Mouse (Mus musculus): Measurements from ENCODE around the gene Zc2hc1b.

Zc2hc1b gene

GRCm38 (mm10) chr10:13177973-13178624 is at the start of gene Zc2hc1b:
TSS of gene Zc2hc1b (minus strand) at chr10:13178023.
- DNase-seq (ENCODE audit: low read depth, low spot score) = no peak

- DNase-seq (ENCODE audit: low read depth, low spot score) = no peak
Measured at GRCm38 (mm10) chr10:13225377-13226063, 47.7 kb upstream of the Zc2hc1b start.

GRCm38 (mm10) chr10:13222135-13222534 is 44.3 kb upstream of the Zc2hc1b start:
- no peak for DNase-seq (ENCODE audit: low read depth, low spot score)

- no peak for DNase-seq (ENCODE audit: low read depth, low spot score)
Measured at GRCm38 (mm10) chr10:13220061-13220460, 42.2 kb upstream of the Zc2hc1b start.

- DNase-seq (ENCODE audit: low read depth, low spot score) = no peak
Measured at GRCm38 (mm10) chr10:13213956-13214355, 36.1 kb upstream of the Zc2hc1b start.

GRCm38 (mm10) chr10:13212829-13213228 is 35.0 kb upstream of the Zc2hc1b start:
- DNase-seq (ENCODE audit: low read depth, low spot score) = no peak

- DNase-seq (ENCODE audit: low read depth, low spot score) = no peak
Measured at GRCm38 (mm10) chr10:13212326-13212725, 34.5 kb upstream of the Zc2hc1b start.

GRCm38 (mm10) chr10:13209930-13210637 is 32.3 kb upstream of the Zc2hc1b start:
- DNase-seq (ENCODE audit: low read depth, low spot score) = no peak

GRCm38 (mm10) chr10:13209506-13209905 is 31.7 kb upstream of the Zc2hc1b start:
- DNase-seq (ENCODE audit: low read depth, low spot score) = no peak

GRCm38 (mm10) chr10:13209061-13209460 is 31.2 kb upstream of the Zc2hc1b start:
- DNase-seq (ENCODE audit: low read depth, low spot score) = no peak

GRCm38 (mm10) chr10:13201741-13202293 is 24.0 kb upstream of the Zc2hc1b start:
- DNase-seq (ENCODE audit: low read depth, low spot score) = no peak

- no peak for DNase-seq (ENCODE audit: low read depth, low spot score)
Measured at GRCm38 (mm10) chr10:13200862-13201261, 23.0 kb upstream of the Zc2hc1b start.

GRCm38 (mm10) chr10:13199234-13199633 is 21.4 kb upstream of the Zc2hc1b start:
- no peak for DNase-seq (ENCODE audit: low read depth, low spot score)

GRCm38 (mm10) chr10:13196872-13197507 is 19.2 kb upstream of the Zc2hc1b start:
- DNase-seq (ENCODE audit: low read depth, low spot score) = no peak

- peak; percentile 56 for DNase-seq (ENCODE audit: low read depth, low spot score)
Measured at GRCm38 (mm10) chr10:13193496-13193895, 15.7 kb upstream of the Zc2hc1b start.

GRCm38 (mm10) chr10:13192731-13193351 is 15.0 kb upstream of the Zc2hc1b start, which contains the start of gene Ltv1:
TSS of gene Ltv1 (minus strand) at chr10:13193168.
- peak; percentile 95 for DNase-seq (ENCODE audit: low read depth, low spot score)

GRCm38 (mm10) chr10:13189881-13190280 is 12.1 kb upstream of the Zc2hc1b start:
- no peak for DNase-seq (ENCODE audit: low read depth, low spot score)

- DNase-seq (ENCODE audit: low read depth, low spot score) = no peak
Measured at GRCm38 (mm10) chr10:13186754-13187153, 8.9 kb upstream of the Zc2hc1b start.

- no peak for DNase-seq (ENCODE audit: low read depth, low spot score)
Measured at GRCm38 (mm10) chr10:13184170-13184766, 6.4 kb upstream of the Zc2hc1b start.

GRCm38 (mm10) chr10:13180211-13180610 is 2.4 kb upstream of the Zc2hc1b start:
- no peak for DNase-seq (ENCODE audit: low read depth, low spot score)

GRCm38 (mm10) chr10:13175866-13176265 is 2.0 kb downstream of the Zc2hc1b start:
- no peak for DNase-seq (ENCODE audit: low read depth, low spot score)

Measured in R1 (cell line).